Mouse (Mus musculus): Measurements from ENCODE around the gene Cebpb.

DNA sequence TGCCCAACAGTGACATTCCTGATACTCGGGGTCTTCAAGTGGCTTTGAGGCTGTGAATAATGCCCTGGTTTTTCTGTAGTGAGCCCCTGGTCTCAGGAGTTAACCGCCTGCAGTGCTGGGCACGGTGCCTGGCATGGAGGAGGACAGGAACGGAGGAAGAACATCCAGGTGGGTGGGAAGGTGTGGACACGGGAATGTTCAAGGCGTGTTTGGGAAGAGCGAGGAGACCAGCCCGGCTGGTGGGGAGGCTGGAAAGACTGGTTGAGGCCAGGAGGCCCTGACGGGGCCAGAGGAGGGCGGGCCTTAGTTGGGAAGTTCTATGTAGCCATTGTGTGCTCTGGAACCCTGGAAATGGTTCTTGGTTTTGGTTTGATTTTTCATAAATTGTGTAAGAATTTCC lies 37.2 kb downstream of the Cebpb start:
- TF ChIP-seq POLR2A (IDR thresholded peaks at IDR 0.05; ENCODE audit: borderline replicate concordance, insufficient read depth, low read length), result no peak
- no peak for TF ChIP-seq CTCF (IDR thresholded peaks at IDR 0.05; ENCODE audit: borderline replicate concordance, insufficient read depth, low read depth, low read length)
